Mouse (Mus musculus) spleen, postnatal 36 days (tissue): ENCODE measurements around the gene Rchy1.

ENCODE experiments used
- DNase-seq, 2 experiments: peaks; one replicate each; pipeline ENCODE4 v3.0.0; 2022; ENCODE audit warnings: low spot score in 2 of 2, mixed read lengths in 1 of 2

Rchy1 gene

GRCm38 (mm10) chr5:91962639-91963440 lies at the start of gene Rchy1:
Rchy1 (minus strand) TSS chr5:91963068.
- DNase-seq: peak; percentile 93 to 95

GRCm38 (mm10) chr5:92011756-92012155 lies 48.9 kb upstream of the Rchy1 start:
- no peak for DNase-seq

DNA sequence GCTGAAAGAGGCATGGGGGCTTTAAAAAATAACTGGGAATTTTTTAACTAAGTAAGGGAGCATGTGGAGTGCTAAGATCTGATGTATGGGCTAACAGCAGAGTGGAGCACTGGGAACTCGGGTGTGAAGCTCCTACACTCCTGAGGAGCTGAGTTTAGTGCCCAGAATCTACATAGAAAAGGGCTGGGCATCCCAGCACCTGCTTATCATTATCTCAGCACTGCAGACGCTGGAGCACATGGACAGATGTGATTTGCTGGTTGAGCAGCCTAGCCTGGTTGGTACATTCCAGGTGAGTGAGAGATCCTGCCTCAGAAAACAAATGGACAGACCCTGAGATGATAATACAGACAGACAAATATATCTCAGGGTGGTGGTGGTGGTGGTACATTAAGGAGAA lies 47.0 kb upstream of the Rchy1 start:
- no peak for DNase-seq

DNA sequence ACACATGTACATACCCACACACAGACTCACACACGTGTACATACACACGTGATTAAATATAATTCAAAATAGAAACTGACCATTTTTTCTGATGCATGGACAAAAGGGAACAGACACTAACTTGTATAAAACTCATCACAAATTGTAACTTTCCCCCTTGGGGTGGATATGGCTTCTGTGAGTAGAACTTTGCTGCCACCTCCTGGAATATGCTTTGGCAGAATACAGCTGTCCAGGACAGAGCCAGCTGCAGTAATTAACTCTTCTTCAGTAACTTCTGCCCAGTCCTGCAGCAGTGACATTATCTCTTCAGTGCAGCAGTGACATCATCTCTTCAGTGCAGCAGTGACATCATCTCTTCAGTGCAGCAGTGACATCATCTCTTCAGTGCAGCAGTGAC lies 40.1 kb upstream of the Rchy1 start:
- peak; percentile 36 to 39 for DNase-seq

GRCm38 (mm10) chr5:92000770-92001169 lies 37.9 kb upstream of the Rchy1 start:
- DNase-seq: peak; percentile 74 to 77

- DNase-seq: no peak
Measured at GRCm38 (mm10) chr5:91994546-91994945, 31.7 kb upstream of the Rchy1 start.

DNA sequence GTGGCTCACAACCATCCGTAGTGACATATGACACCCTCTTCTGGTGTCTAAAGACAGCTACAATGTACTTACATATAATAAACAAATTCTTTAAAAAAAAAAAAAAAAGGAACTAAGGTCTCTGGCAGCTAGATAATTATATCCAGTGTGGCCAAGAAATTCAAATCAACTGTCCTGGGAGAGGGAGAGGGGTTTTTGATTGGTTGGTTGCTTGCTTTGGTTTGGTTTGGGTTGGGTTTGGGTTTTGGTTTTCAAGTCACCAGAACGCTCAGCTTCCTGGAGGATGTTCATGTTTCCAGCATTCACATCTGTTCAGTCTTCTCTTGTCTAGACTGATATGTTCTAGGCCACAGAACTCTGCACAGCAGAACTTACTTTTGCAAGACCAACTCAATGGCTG lies 30.2 kb upstream of the Rchy1 start:
- DNase-seq: peak; percentile 43 to 49

- DNase-seq: peak; percentile 64 to 74
Measured at GRCm38 (mm10) chr5:91991191-91991937, 28.5 kb upstream of the Rchy1 start.

DNA sequence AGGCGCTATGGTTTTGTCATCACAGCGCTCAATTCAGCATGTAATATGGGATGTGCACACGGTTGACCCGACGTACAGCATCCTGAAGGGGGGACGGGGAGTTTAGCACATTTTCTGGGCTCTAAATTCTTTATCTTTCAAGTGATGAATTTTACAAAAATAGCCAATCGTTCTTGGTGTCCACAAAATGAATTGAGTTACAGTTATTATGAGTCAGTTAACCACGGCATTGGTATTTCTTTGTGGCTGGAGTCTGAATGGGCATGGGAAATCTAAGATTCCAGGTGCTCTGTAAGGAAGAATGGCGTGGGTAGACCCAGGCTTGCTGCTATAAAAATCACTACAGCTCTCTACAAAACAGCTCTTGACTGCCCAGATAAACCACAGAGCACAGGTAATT lies 26.4 kb upstream of the Rchy1 start:
- no peak for DNase-seq

- no peak for DNase-seq
Measured at GRCm38 (mm10) chr5:91987799-91988198, 24.9 kb upstream of the Rchy1 start.

DNA sequence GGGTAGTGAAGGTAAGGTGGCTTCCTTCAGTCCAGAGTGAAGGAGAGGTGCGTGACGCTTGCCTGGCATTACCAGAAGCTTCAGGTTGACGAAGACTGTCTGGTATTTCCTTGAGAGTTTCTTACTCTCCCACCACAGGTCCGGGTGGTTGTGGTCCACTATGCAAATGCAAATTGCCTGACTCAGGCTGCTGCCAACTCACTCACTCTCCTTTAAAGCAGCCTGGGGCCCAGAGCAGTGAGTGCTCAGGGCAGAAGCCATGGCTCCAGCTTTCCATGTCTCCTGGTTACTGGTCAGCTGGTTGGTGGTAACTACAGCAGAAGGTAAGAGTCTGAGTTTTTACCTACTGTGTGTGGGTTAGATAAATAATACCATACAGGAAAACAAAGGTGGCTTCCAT lies 24.4 kb upstream of the Rchy1 start, which contains the start of gene Odaph:
TSS of gene Odaph (plus strand) at position 240 of the 400 bp plus-strand sequence.
- DNase-seq: peak; percentile 26 to 29

GRCm38 (mm10) chr5:91985721-91986120 lies 22.9 kb upstream of the Rchy1 start:
- no peak for DNase-seq

- no peak for DNase-seq
Measured at GRCm38 (mm10) chr5:91983490-91983889, 20.6 kb upstream of the Rchy1 start.

DNA sequence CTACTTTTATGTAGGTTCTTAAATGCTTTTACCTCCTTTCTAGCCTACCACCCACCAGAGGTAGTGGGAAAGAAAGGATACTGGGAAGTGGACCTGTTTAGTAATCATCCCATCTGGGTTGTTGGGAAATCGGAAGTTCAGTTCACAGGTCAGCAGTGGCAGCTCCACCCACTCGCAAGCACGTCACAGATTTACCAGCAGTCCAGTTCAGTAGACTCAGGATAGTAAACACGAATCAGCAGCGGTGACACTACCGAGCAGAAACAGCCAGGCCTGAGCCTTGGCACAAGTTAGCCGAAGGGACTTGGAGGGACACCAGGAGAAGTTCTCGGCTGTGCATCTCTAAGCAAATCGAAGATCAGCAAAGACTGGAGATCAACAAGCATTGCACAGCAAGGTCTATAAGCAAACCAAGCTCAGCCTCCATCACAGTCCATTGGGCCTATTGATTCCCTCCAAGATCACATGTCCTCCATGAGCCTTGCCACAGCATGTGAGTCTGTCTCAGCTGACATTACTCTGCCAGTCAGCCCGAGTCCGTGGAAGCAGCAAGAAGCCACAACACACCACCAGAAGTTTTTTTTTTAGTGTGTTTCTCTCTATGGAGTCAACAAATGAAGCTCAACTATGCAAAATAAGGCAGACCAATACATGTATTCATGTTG lies 18.4 kb upstream of the Rchy1 start:
- no peak for DNase-seq

GRCm38 (mm10) chr5:91977397-91977770 lies 14.5 kb upstream of the Rchy1 start:
- DNase-seq: no peak

DNA sequence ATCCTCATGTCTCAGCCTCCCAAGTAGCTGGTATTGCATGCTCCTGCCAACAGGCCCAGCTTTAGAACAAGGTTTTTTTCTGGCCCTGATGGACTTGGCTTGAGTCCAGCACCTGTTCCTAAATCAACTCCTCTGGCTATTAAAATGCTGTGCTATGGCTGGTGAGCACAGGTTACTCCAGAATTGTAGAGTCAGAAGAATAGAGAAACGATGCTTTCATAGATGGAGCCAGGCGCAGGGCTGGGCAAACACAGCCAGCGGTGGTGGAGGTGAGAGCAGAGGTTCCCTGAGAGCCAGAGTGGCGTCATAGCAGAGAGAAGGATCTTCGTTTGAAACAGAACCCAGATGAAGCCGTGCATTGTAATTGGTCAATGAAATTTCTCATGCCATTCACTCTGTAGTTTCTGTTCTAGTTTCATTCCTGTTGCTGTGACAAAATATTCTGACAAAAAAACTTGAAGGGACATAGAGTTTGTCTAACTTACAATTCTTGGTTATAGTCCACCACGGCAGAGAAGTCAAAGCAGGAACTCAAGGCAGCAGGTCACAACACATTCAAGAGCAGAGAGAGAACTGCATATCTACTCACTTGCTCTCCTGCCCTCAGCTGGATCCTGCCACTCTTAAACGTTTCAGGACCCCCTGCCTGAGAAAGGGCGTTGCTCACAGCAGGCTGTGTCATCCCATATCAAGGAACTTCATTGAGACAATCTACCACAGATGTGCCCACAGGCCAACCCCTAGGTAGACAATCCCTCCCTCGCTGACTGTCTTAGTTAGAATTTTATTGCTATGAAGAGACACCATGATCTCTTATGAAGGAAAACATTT lies 13.9 kb upstream of the Rchy1 start:
- DNase-seq: no peak

DNA sequence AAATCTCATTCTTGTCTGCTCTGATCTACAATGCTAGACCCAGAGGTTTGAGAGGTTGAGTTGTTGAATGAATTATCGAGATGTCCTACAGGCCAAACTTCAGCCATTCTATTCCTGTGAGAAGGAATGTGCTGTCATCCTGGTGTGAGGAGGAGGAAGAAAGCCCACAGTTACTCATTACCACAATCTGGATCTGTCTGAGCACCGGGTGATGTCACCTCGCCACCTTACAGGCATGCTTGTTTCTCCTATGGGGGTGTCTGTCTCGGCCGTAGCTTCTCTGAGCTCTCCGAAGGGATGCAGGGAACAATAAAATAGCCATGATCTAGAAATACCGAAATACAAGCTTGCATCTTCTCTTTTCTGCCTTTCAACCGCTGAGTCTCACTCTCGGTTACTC lies 12.9 kb upstream of the Rchy1 start:
- DNase-seq: no peak

- DNase-seq: no peak
Measured at GRCm38 (mm10) chr5:91974002-91974401, 11.1 kb upstream of the Rchy1 start.

GRCm38 (mm10) chr5:91972046-91972445 lies 9.2 kb upstream of the Rchy1 start:
- DNase-seq: no peak

DNA sequence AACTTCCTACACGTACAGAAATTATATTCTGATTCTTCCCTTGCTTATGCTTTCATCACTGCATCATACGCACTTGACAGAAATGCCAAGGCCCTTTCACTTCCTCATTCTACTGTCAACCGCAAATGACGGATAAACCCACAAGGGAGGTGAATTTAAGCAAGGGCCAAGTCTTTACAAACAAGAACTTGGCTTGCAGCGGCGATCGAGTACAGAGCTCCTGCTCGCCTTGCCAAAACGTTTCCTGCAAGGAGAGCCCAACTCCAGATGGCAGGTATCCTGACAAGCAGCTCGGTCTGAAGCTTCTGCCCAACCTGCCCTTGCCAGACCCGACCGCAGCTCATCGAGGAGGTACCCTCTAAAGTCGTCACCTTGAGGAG lies 619 bp downstream of the Rchy1 start:
- peak; percentile 85 to 90 for DNase-seq

DNA sequence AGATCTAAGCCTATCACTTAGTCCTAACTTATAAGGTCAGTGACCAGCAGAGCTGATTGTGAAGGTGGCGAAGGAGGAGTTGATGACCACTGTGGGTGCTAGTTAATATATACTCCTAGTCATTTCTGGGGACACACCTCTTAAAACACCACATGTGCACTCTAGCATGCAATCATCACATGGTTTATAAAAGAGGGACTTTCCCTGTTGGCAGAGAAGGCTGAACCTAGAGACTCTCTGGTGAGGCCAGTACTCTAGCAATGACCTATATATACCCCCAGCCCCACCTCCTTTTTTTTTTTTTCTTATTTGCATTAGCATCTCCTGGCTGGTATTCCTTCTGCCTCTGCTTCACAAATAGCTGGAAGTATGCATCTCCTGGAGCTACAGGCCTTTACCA lies 1.5 kb downstream of the Rchy1 start:
- peak; percentile 65 to 71 for DNase-seq
